Mouse (Mus musculus): Measurements from ENCODE around the gene Spag6l. TPM values are rescaled to one million over a fixed set of nuclear protein-coding genes. Genes with fewer than 3 reads are reported as not detected.
"Not testable (repeated sequence)": the region's sequence is repeated elsewhere in the genome, so short reads cannot be mapped to it uniquely, and the experiment has no call there.

Spag6l gene
- total and polyA plus RNA-seq, 2 experiments from 2014 or later: 20.5 to 27.4 TPM

DNA sequence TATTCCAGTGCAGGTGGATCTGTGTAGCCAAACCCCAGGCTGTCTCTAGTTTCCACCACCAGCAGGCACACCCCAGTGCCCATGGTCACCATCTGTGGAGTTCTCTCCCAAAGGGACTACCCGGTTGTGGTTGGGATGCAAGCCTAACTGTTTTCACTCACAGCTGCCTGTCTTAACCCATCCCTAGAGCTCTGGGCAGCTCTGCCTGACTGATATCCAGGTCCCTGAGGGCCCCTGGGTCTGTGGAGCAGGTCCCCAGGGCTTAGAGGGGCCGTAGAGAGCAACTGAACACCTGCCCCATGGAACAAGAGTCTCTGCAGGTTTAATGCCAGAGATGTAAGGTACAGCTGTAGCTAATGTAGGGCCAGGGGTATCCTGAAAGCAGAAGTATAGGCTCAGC lies 34.7 kb upstream of the Spag6l start, which contains the start of gene Igll1:
Igll1 (minus strand) TSS at position 8 of the 400 bp plus-strand sequence.
- Histone ChIP-seq H3K4me3 (ENCODE audit: low read depth, low read length) (no peak within 1 kb of the TSS), H3K27me3 (ENCODE audit: insufficient read depth, low read length) (no peaks in the 10 kb centered on the region), H3K27ac (ENCODE audit: low read depth, low read length) (no peak within 1 kb of the TSS), H3K36me3 (ENCODE audit: insufficient read depth) (no peaks in the 10 kb centered on the region), H3K9me3 (ENCODE audit: low read length) (no peaks in the 10 kb centered on the region), H3K9ac (no peak within 1 kb of the TSS), H3K4me2 (ENCODE audit: low read depth) (no peak within 1 kb of the TSS), H3K4me1 (ENCODE audit: insufficient read depth) (no peaks in the 10 kb centered on the region)
- TF ChIP-seq CTCF (IDR thresholded peaks at IDR 0.05; ENCODE audit: low read depth): no peak
- 77% methylated on average over 2 of the region's 2 CpGs for WGBS
- ATAC-seq: no peak
- no peak for DNase-seq

DNA sequence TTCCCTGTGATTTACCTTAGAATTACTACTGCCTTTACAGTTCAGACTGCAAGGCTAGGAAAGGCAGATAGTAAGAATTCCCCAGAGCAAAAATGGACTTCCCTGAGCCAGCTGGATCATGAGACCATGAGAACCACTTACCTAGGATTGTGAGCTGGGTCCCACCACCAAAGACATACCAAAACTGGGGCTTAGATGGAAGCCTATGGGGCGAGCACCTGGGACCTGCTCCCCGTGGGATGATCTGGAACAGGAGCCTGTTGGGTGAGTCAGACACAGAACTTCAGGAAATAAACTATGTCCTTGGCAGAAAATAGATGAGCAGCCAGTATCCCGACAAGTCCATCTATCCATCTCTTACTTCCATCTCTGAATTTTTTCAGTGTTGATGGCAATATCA lies 33.0 kb upstream of the Spag6l start:
- WGBS: 80% methylated on average over 3 of the region's 3 CpGs
- Histone ChIP-seq H3K4me1 (ENCODE audit: insufficient read depth) (no peaks in the 10 kb centered on the region), H3K9ac (no peak overlapping the region), H3K4me3 (ENCODE audit: low read depth, low read length) (no peak overlapping the region), H3K27ac (ENCODE audit: low read depth, low read length) (no peak overlapping the region), H3K4me2 (ENCODE audit: low read depth) (no peak overlapping the region), H3K9me3 (ENCODE audit: low read length) (no peaks in the 10 kb centered on the region), H3K27me3 (ENCODE audit: insufficient read depth, low read length) (no peaks in the 10 kb centered on the region), H3K36me3 (ENCODE audit: insufficient read depth) (no peaks in the 10 kb centered on the region)
- ATAC-seq (no peak), DNase-seq (no peak)
- no peak for TF ChIP-seq CTCF (IDR thresholded peaks at IDR 0.05; ENCODE audit: low read depth)

- no peak overlapping the region for H3K4me2 ChIP-seq (ENCODE audit: low read depth)
- TF ChIP-seq CTCF (IDR thresholded peaks at IDR 0.05; ENCODE audit: low read depth): no peak
- 80% methylated on average over 13 of the region's 13 CpGs for WGBS
- ATAC-seq (no peak), DNase-seq (no peak)
- no peaks in the 10 kb centered on the region for H3K27me3 ChIP-seq (ENCODE audit: insufficient read depth, low read length)
- H3K4me3 ChIP-seq (ENCODE audit: low read depth, low read length): no peak overlapping the region
- no peak overlapping the region for H3K27ac ChIP-seq (ENCODE audit: low read depth, low read length)
- no peaks in the 10 kb centered on the region for H3K9me3 ChIP-seq (ENCODE audit: low read length)
- H3K4me1 ChIP-seq (ENCODE audit: insufficient read depth): no peaks in the 10 kb centered on the region
- H3K9ac ChIP-seq: no peak overlapping the region
- H3K36me3 ChIP-seq (ENCODE audit: insufficient read depth): no peaks in the 10 kb centered on the region
Measured at GRCm38 (mm10) chr16:16856731-16857476, 27.6 kb upstream of the Spag6l start.

- H3K36me3 ChIP-seq (ENCODE audit: insufficient read depth); H3K4me1 ChIP-seq (ENCODE audit: insufficient read depth); DNase-seq; H3K4me2 ChIP-seq (ENCODE audit: low read depth); H3K27me3 ChIP-seq (ENCODE audit: insufficient read depth, low read length); H3K27ac ChIP-seq (ENCODE audit: low read depth, low read length); H3K9me3 ChIP-seq (ENCODE audit: low read length); H3K9ac ChIP-seq; H3K4me3 ChIP-seq (ENCODE audit: low read depth, low read length); ATAC-seq: not testable (repeated sequence)
- WGBS: 87% methylated on average over 9 of the region's 9 CpGs
Measured at GRCm38 (mm10) chr16:16856054-16856453, 26.8 kb upstream of the Spag6l start.

GRCm38 (mm10) chr16:16855541-16855940 lies 26.3 kb upstream of the Spag6l start:
- no peaks in the 10 kb centered on the region for H3K36me3 ChIP-seq (ENCODE audit: insufficient read depth)
- H3K9ac ChIP-seq: no peak overlapping the region
- no peak overlapping the region for H3K4me2 ChIP-seq (ENCODE audit: low read depth)
- TF ChIP-seq CTCF (IDR thresholded peaks at IDR 0.05; ENCODE audit: low read depth): no peak
- H3K27ac ChIP-seq (ENCODE audit: low read depth, low read length): no peak overlapping the region
- no peaks in the 10 kb centered on the region for H3K27me3 ChIP-seq (ENCODE audit: insufficient read depth, low read length)
- no peak overlapping the region for H3K4me3 ChIP-seq (ENCODE audit: low read depth, low read length)
- 94% methylated on average over 1 of the region's 1 CpGs for WGBS
- DNase-seq (no peak), ATAC-seq (no peak)
- no peaks in the 10 kb centered on the region for H3K9me3 ChIP-seq (ENCODE audit: low read length)
- no peaks in the 10 kb centered on the region for H3K4me1 ChIP-seq (ENCODE audit: insufficient read depth)

GRCm38 (mm10) chr16:16854836-16855235 lies 25.6 kb upstream of the Spag6l start:
- H3K4me1 ChIP-seq (ENCODE audit: insufficient read depth): no peaks in the 10 kb centered on the region
- ATAC-seq (no peak), DNase-seq (no peak)
- H3K4me2 ChIP-seq (ENCODE audit: low read depth): no peak overlapping the region
- H3K27ac ChIP-seq (ENCODE audit: low read depth, low read length): no peak overlapping the region
- H3K36me3 ChIP-seq (ENCODE audit: insufficient read depth): no peaks in the 10 kb centered on the region
- TF ChIP-seq CTCF (IDR thresholded peaks at IDR 0.05; ENCODE audit: low read depth): peak; percentile 31
- no peak overlapping the region for H3K9ac ChIP-seq
- no peak overlapping the region for H3K4me3 ChIP-seq (ENCODE audit: low read depth, low read length)
- 33% methylated on average over 6 of the region's 6 CpGs for WGBS
- H3K27me3 ChIP-seq (ENCODE audit: insufficient read depth, low read length): no peaks in the 10 kb centered on the region
- H3K9me3 ChIP-seq (ENCODE audit: low read length): no peaks in the 10 kb centered on the region

DNA sequence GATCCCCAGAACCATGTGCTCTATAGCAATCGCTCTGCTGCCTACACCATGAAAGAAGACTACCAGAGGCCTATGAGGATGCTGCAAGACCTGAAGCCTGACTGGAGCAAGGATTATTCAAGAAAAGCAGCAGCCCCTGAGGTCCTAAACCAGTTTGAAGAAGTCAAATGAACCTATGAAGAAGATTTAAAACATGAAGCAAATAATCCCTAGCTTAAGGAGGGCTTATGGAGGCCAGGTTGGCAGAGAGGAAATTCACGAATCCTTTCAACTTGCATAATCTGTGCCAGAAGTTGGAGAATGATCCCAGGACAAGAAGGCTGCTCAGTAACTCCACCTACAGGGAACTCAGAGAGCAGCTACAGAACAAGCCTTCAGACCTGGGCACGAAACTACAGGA lies 23.2 kb upstream of the Spag6l start:
- no peak for ATAC-seq
- DNase-seq: no peak
- Histone ChIP-seq H3K9me3 (ENCODE audit: low read length) (no peaks in the 10 kb centered on the region), H3K27ac (ENCODE audit: low read depth, low read length) (no peak overlapping the region), H3K4me1 (ENCODE audit: insufficient read depth) (no peaks in the 10 kb centered on the region), H3K4me3 (ENCODE audit: low read depth, low read length) (no peak overlapping the region), H3K9ac (no peak overlapping the region), H3K4me2 (ENCODE audit: low read depth) (no peak overlapping the region), H3K36me3 (ENCODE audit: insufficient read depth) (no peaks in the 10 kb centered on the region), H3K27me3 (ENCODE audit: insufficient read depth, low read length) (no peaks in the 10 kb centered on the region)
- WGBS: 79% methylated on average over 3 of the region's 3 CpGs
- no peak for TF ChIP-seq CTCF (IDR thresholded peaks at IDR 0.05; ENCODE audit: low read depth)
